Mouse (Mus musculus): ENCODE measurements around the gene Ccdc188. TPM values are rescaled to one million over a fixed set of nuclear protein-coding genes. Genes with fewer than 3 reads are reported as not detected.

Gene Ccdc188
- polyA plus RNA-seq, 2 experiments: not detected

DNA sequence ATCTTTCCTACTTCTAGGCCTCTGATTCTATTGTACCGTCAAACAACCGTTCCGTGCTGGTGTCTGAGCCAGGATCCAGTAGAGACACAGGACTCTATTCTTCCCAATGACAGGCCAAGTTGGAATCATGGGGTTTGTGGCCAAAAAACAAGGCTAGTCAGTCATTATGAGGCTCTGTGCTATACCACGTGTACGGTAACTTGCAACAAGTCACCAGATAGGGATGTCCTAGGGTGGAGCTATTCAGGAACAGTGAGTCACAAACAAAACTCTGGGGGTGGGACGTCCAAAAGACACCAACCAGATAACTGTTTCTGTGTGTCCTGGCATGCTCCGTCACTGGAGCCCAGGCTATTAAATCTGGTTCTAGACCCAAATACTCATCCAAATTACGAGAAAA, 34.9 kb upstream of the Ccdc188 start:
- Histone ChIP-seq H3K4me3 (replicated peaks; ENCODE audit: low read length) (no peak overlapping the region), H3K9me3 (ENCODE audit: control insufficient read depth, low read length) (no peaks in the 10 kb centered on the region), H3K27ac (replicated peaks; ENCODE audit: low read depth, low read length) (no peak overlapping the region), H3K27me3 (ENCODE audit: control insufficient read depth, insufficient read depth, low read length) (no peaks in the 10 kb centered on the region), H3K4me1 (ENCODE audit: control insufficient read depth, insufficient read depth, low read length) (peaks cover 26% of the 10 kb centered on the region), H3K9ac (ENCODE audit: low read depth, low read length, severe bottlenecking) (no peak overlapping the region), H3K4me2 (replicated peaks; ENCODE audit: low read depth, low read length, severe bottlenecking) (no peak overlapping the region), H3K36me3 (ENCODE audit: control insufficient read depth, insufficient read depth, low read length) (no peaks in the 10 kb centered on the region)
- DNase-seq (ENCODE audit: low spot score) (no peak), ATAC-seq (ENCODE audit: low FRiP score, low read depth) (no peak)
- WGBS: 85% methylated on average over 8 of the region's 8 CpGs
- no peak for TF ChIP-seq POLR2A (IDR thresholded peaks at IDR 0.05; ENCODE audit: borderline replicate concordance, extremely low read depth, insufficient read depth, insufficient read length)

DNA sequence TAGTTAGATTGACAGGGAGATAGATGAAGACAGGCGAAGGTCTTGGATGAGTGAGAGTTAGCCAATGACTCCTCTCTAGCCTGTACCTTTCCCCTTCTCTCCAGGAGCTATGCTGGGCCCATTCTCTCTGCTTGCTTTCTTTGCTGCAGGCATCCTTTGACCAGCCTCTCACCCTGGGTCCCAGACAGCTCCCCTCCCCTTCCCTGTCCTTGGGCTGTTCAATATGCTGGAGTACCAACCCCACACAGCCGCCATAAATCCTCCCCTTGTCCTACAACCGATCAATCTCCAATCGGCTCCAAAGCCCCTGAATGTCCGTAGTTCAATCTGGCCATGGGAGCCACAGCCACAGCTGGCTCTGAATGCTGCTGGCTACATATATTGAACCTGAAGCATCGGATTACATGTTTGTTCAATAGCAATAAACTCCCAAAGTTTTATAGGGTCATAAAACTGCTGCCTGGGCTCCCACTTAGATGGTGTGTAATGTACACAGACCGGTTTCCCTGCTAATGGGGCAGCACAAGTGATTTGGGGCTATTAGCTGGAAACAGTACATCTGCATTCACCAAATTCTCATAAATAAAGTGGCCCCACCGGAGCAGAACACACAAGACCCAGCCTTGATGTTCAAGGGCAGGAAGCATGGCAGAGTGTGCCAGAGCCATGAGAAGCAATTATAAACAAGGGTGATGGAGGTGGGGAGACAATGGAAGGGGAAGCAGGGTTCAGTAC, 31.8 kb upstream of the Ccdc188 start:
- WGBS: 7% methylated on average over 8 of the region's 8 CpGs
- Histone ChIP-seq H3K27ac (replicated peaks; ENCODE audit: low read depth, low read length) (no peak overlapping the region), H3K27me3 (ENCODE audit: control insufficient read depth, insufficient read depth, low read length) (no peaks in the 10 kb centered on the region), H3K4me3 (replicated peaks; ENCODE audit: low read length) (no peak overlapping the region), H3K36me3 (ENCODE audit: control insufficient read depth, insufficient read depth, low read length) (no peaks in the 10 kb centered on the region), H3K9ac (ENCODE audit: low read depth, low read length, severe bottlenecking) (no peak overlapping the region), H3K4me2 (replicated peaks; ENCODE audit: low read depth, low read length, severe bottlenecking) (no peak overlapping the region; the same call in 1 of the 2 replicates), H3K9me3 (ENCODE audit: control insufficient read depth, low read length) (no peaks in the 10 kb centered on the region), H3K4me1 (ENCODE audit: control insufficient read depth, insufficient read depth, low read length) (peaks cover 25% of the 10 kb centered on the region)
- peak; percentile 67; the same call in 1 of the 2 replicates for ATAC-seq (ENCODE audit: low FRiP score, low read depth)
- peak; percentile 46 for DNase-seq (ENCODE audit: low spot score)
- no peak for TF ChIP-seq POLR2A (IDR thresholded peaks at IDR 0.05; ENCODE audit: borderline replicate concordance, extremely low read depth, insufficient read depth, insufficient read length)

DNA sequence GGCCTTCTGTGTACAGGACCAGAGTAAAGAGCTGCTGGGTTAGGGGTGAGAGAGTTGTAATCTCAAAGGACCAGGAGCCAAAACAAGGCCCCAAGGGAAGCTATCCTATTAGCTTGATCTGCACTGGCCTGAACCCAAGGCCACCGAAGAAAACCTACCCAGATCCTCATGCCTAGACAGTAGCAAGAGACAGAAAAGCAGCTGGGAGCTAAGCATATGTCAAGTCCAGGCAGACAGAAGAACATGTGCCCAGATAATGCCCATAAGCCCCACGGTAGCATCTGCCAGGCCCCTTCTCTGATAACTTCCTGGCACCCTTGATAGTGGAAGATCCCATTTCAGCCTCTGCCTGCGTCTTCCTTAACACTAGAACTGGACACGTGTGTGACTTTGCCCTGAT, 30.9 kb upstream of the Ccdc188 start:
- no peak overlapping the region for H3K4me2 ChIP-seq (replicated peaks; ENCODE audit: low read depth, low read length, severe bottlenecking)
- no peak overlapping the region for H3K9ac ChIP-seq (ENCODE audit: low read depth, low read length, severe bottlenecking)
- peaks cover 16% of the 10 kb centered on the region for H3K4me1 ChIP-seq (ENCODE audit: control insufficient read depth, insufficient read depth, low read length)
- no peak overlapping the region for H3K27ac ChIP-seq (replicated peaks; ENCODE audit: low read depth, low read length)
- WGBS: 68% methylated on average over 4 of the region's 4 CpGs
- DNase-seq (ENCODE audit: low spot score): no peak
- no peak for ATAC-seq (ENCODE audit: low FRiP score, low read depth)
- no peaks in the 10 kb centered on the region for H3K9me3 ChIP-seq (ENCODE audit: control insufficient read depth, low read length)
- no peaks in the 10 kb centered on the region for H3K36me3 ChIP-seq (ENCODE audit: control insufficient read depth, insufficient read depth, low read length)
- no peaks in the 10 kb centered on the region for H3K27me3 ChIP-seq (ENCODE audit: control insufficient read depth, insufficient read depth, low read length)
- no peak for TF ChIP-seq POLR2A (IDR thresholded peaks at IDR 0.05; ENCODE audit: borderline replicate concordance, extremely low read depth, insufficient read depth, insufficient read length)
- H3K4me3 ChIP-seq (replicated peaks; ENCODE audit: low read length): no peak overlapping the region

DNA sequence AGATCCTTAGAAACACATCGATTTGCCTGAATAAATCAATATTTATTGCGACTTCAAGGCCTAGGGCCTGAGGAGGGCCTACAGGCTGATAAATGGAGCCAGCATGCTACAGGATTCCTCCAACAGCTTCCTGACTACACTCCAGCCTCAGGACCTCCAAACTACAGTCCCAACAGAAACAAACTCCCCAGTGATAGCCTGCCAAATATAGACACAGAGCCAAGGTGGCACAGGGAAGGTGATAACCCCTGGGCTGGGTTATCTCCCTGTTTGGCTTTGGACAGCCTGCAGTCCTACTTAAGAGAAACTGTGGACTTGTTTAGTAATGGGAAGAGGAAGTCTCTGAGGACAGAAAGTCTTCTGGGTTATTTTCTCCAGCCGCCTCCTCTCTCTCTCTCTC, 30.5 kb upstream of the Ccdc188 start:
- Histone ChIP-seq H3K4me1 (ENCODE audit: control insufficient read depth, insufficient read depth, low read length) (peaks cover 16% of the 10 kb centered on the region), H3K9me3 (ENCODE audit: control insufficient read depth, low read length) (no peaks in the 10 kb centered on the region), H3K27me3 (ENCODE audit: control insufficient read depth, insufficient read depth, low read length) (no peaks in the 10 kb centered on the region), H3K9ac (ENCODE audit: low read depth, low read length, severe bottlenecking) (no peak overlapping the region), H3K27ac (replicated peaks; ENCODE audit: low read depth, low read length) (no peak overlapping the region), H3K4me2 (replicated peaks; ENCODE audit: low read depth, low read length, severe bottlenecking) (no peak overlapping the region), H3K36me3 (ENCODE audit: control insufficient read depth, insufficient read depth, low read length) (no peaks in the 10 kb centered on the region), H3K4me3 (replicated peaks; ENCODE audit: low read length) (no peak overlapping the region)
- TF ChIP-seq POLR2A (IDR thresholded peaks at IDR 0.05; ENCODE audit: borderline replicate concordance, extremely low read depth, insufficient read depth, insufficient read length): no peak
- 90% methylated on average over 3 of the region's 3 CpGs for WGBS
- no peak for DNase-seq (ENCODE audit: low spot score)
- no peak for ATAC-seq (ENCODE audit: low FRiP score, low read depth)

DNA sequence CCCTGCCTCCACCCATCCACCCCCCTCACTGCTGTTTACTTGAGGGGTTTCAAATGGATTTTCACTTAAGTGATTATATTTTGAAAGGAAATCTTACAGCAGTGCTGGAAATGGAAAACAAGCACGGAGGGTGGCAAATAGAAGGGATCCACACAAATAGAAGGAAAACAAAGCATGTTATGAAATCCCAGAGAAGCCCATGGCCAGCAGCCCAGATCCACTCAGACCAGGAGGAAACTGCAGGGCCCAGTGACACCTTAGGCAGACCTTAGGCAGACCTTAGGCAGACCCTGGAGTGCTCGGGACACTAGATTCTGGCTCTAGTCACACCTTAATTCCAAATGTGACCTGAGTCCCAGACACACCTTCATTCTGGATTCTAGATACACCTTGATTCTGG, 26.7 kb upstream of the Ccdc188 start:
- no peaks in the 10 kb centered on the region for H3K27me3 ChIP-seq (ENCODE audit: control insufficient read depth, insufficient read depth, low read length)
- DNase-seq (ENCODE audit: low spot score) (no peak), ATAC-seq (ENCODE audit: low FRiP score, low read depth) (no peak)
- no peak overlapping the region for H3K4me2 ChIP-seq (replicated peaks; ENCODE audit: low read depth, low read length, severe bottlenecking)
- H3K4me3 ChIP-seq (replicated peaks; ENCODE audit: low read length): no peak overlapping the region
- no peaks in the 10 kb centered on the region for H3K36me3 ChIP-seq (ENCODE audit: control insufficient read depth, insufficient read depth, low read length)
- no peaks in the 10 kb centered on the region for H3K9me3 ChIP-seq (ENCODE audit: control insufficient read depth, low read length)
- H3K4me1 ChIP-seq (ENCODE audit: control insufficient read depth, insufficient read depth, low read length): peaks cover 19% of the 10 kb centered on the region
- H3K9ac ChIP-seq (ENCODE audit: low read depth, low read length, severe bottlenecking): no peak overlapping the region
- 73% methylated on average over 2 of the region's 2 CpGs for WGBS
- no peak overlapping the region for H3K27ac ChIP-seq (replicated peaks; ENCODE audit: low read depth, low read length)
- TF ChIP-seq POLR2A (IDR thresholded peaks at IDR 0.05; ENCODE audit: borderline replicate concordance, extremely low read depth, insufficient read depth, insufficient read length): no peak

Measured in limb, embryonic 14.5 days (tissue).